Mouse (Mus musculus) c-Kit-positive CD71-negative TER-119-negative erythroid progenitor cells, embryonic 14.5 days (primary cell): ENCODE results near the gene Pak1.

Experiments used
- DNase-seq: peaks from one replicate; pipeline ENCODE4 v3.0.0-alpha.2; 2013; ENCODE audit warnings: low read depth

Gene Pak1

DNA sequence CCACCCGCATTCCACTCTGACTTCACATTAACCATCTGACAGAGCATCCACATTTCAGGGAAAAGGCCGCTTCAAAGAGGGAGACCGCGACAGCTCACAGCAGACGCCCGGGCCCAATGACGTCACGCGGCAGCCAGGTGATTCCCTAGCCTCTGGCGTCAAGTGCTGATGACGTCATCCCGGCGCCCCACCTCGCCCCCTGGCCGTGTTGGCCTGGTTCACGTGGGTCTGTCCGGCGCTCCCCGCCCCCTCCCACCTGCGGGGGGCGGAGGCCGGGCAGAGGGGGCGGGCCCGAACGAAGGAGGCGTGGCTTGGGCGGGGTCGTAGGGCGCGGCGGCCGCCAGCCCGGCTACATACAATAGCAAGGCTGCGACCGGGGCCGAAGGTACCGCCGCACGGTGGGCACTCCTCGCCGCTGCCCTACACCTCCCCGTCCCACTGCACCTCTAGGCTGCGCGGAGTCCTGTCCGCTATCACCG lies at the start of gene Pak1:
TSS of gene Pak1 (plus strand) at position 352 of the 479 bp plus-strand sequence.
- peak; percentile 70 for DNase-seq

DNA sequence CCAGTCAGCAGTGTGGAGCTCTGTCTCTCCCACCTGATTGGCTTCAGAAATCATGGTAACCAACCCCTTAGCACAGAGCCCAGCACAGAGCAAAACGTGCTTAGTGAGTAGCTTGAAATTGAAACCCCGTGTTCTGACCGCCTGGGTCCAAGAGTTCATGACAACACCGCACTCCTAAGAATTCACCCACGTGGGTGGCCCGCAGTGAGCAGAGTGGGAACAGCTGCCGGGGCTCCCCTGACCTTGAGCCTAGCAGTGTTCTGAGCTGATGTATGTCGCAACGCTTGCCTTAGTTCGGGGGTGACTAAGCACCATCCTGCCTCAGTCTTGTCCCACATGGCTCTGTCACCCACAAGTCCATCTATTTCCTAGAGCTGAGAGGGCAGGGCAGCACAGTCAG lies 47.4 kb upstream of the Pak1 start:
- DNase-seq, result no peak

DNA sequence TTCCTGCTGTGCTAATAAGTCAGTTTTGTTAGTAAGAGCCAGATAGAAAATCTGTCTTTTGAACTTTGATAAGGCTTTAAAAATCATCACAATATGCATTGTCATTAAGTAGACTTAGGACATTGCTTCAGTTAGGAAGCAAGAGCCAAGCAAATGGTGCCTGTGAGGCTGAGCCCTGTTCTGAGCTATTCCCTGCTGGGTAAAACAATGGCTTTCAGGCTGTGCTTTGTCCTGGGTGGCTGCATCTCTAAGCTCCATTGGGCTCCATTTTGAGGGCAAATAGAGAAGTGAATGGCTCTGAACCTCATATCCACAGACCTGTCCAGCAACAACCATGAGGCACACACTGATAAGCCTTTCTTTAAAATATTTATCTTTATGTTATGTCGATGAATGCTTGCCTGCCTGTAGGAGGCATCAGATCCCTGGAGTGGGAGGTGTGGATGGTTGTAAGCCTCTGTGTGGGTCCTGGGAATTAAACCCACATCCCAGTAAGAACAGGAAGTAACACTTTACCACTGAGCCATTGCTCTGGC lies 46.5 kb upstream of the Pak1 start:
- DNase-seq, result no peak

GRCm38 (mm10) chr7:97745299-97745698 lies 43.0 kb upstream of the Pak1 start:
- DNase-seq, result no peak

GRCm38 (mm10) chr7:97747176-97747707 lies 41.1 kb upstream of the Pak1 start:
- no peak for DNase-seq

GRCm38 (mm10) chr7:97747787-97748497 lies 40.4 kb upstream of the Pak1 start:
- DNase-seq, result no peak

- no peak for DNase-seq
Measured at GRCm38 (mm10) chr7:97748527-97749206, 39.7 kb upstream of the Pak1 start.

GRCm38 (mm10) chr7:97749207-97750190 lies 38.8 kb upstream of the Pak1 start:
- no peak for DNase-seq

GRCm38 (mm10) chr7:97756967-97757881 lies 31.1 kb upstream of the Pak1 start:
- no peak for DNase-seq

DNA sequence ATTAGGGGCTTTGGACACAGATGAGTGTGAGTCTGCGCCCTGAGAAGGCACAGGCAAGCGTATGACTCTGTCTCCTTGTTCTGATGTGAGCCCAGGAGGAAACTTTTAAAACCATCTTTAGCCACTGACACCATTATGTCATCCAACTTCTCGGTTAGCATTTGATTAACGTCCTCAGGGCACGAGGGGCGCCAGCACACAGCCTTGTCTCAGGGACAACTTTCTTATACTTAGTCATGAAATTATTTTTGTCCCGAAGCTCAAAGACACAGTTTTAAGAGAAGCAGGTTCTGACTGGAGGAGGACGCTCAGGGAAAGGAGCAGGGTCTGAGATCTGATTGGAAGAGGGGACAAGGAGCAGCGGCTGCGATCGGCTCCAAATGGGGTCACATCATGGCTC lies 23.8 kb upstream of the Pak1 start:
- DNase-seq, result no peak

GRCm38 (mm10) chr7:97765181-97765962 lies 23.0 kb upstream of the Pak1 start:
- no peak for DNase-seq

DNA sequence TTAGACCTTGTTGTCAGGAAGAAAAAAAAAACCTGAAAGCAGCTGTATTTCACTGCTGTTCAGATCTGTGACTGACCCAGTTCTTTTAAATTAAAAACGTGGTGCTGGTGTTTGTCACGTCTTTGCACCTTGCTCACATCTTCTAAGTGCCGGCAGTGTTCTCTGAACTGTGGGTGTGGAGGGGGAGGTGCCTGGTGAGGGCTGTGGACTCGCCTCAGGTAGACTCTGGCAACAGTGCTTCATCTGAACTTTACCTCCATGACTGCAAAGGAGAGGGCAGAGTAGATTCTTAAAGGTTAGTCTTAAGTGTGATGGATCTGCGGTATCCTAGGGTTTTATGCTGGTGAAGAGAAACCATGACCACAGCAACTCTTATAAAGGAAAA lies 22.4 kb upstream of the Pak1 start:
- no peak for DNase-seq

GRCm38 (mm10) chr7:97766406-97767166 lies 21.8 kb upstream of the Pak1 start:
- DNase-seq, result no peak

GRCm38 (mm10) chr7:97767841-97768240 lies 20.5 kb upstream of the Pak1 start:
- no peak for DNase-seq

- DNase-seq, result no peak
Measured at GRCm38 (mm10) chr7:97769020-97769419, 19.3 kb upstream of the Pak1 start.

GRCm38 (mm10) chr7:97770841-97771620 lies 17.3 kb upstream of the Pak1 start:
- DNase-seq, result no peak

DNA sequence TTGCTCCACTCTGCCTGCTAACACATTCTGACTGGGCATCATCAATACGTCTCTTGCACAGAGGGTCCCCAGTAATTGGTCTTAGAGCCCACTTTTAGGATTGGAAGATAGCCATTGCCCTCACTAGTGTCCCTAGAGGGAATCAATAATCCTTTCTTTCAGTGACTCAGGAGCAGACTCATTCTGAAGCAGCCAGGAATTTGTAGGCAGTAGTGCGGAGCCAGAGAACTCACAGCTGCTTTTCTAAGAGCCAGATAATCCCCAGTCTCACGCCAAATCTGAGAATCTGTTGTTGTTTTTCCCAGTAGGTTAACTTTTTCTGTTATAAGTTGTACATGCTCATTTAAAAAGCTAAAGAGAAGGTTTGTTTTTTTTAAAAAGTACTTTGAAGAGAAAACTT lies 13.0 kb upstream of the Pak1 start:
- no peak for DNase-seq

GRCm38 (mm10) chr7:97775923-97776322 lies 12.4 kb upstream of the Pak1 start:
- no peak for DNase-seq
